Mouse (Mus musculus) liver, embryonic 15.5 days (tissue): ENCODE measurements around the gene Gpr142. TPM values are rescaled to one million over a fixed set of nuclear protein-coding genes. Genes with fewer than 3 reads are reported as not detected.

Experiments used
- ATAC-seq: fragments of 200-750 bp; cut with Nextera tagmentation; 2 replicates; pipeline ENCODE4 v1.8.0; 2017; ENCODE audit warnings: moderate number of reproducible peaks, mild to moderate bottlenecking, moderate library complexity; ENCODE audit not compliant: insufficient read depth
- H3K27ac ChIP-seq: fragments of 300-500 bp; sonication (generic); replicated peaks from 2 replicates; pipeline ENCODE4 v1.5.1; 2015; ENCODE audit warnings: mild to moderate bottlenecking, inconsistent platforms
- H3K27me3 ChIP-seq: fragments of 300-500 bp; sonication (generic); 2 replicates; pipeline ENCODE4 v1.6.1; 2015; ENCODE audit warnings: mild to moderate bottlenecking, inconsistent platforms
- H3K36me3 ChIP-seq: fragments of 300-500 bp; sonication (generic); replicated peaks from 2 replicates; pipeline ENCODE4 v1.6.1; 2015; ENCODE audit warnings: moderate library complexity, mild to moderate bottlenecking, inconsistent platforms
- H3K4me1 ChIP-seq: fragments of 300-500 bp; sonication (generic); replicated peaks from 2 replicates; pipeline ENCODE4 v1.6.1; 2015; ENCODE audit warnings: inconsistent platforms
- H3K4me2 ChIP-seq: fragments of 300-500 bp; sonication (generic); 2 replicates; pipeline ENCODE4 v1.6.1; 2015; ENCODE audit warnings: moderate library complexity, mild to moderate bottlenecking, inconsistent platforms
- H3K4me3 ChIP-seq: fragments of 300-500 bp; sonication (generic); replicated peaks from 2 replicates; pipeline ENCODE4 v1.5.1; 2015; ENCODE audit warnings: mild to moderate bottlenecking, inconsistent platforms
- H3K9ac ChIP-seq: fragments of 300-500 bp; sonication (generic); 2 replicates; pipeline ENCODE4 v1.6.1; 2015; ENCODE audit warnings: moderate library complexity, mild to moderate bottlenecking, inconsistent platforms
- H3K9me3 ChIP-seq: fragments of 300-500 bp; sonication (generic); replicated peaks from 2 replicates; pipeline ENCODE4 v1.6.1; 2016; ENCODE audit warnings: inconsistent platforms
- WGBS: fragments of 180-500 bp; shearing (Covaris S2); methylation state at CpG from one replicate; pipeline ENCODE4 v1.1.7; 2015; ENCODE audit warnings: mixed read lengths; ENCODE audit not compliant: insufficient replicate concordance; 5-methylcytosine and 5-hydroxymethylcytosine counted together
- polyA plus RNA-seq: library from polyadenylated mRNA; unstranded; fragments of >200 nt; fragmentation: Nextera tagmentation; extraction: Ambion mirVana; gene quantifications from 2 replicates; pipeline ENCODE4 v1.2.1, GENCODE M21; 2015

The Gpr142 gene
- polyA plus RNA-seq, 1 experiment from 2014 or later = not detected

DNA sequence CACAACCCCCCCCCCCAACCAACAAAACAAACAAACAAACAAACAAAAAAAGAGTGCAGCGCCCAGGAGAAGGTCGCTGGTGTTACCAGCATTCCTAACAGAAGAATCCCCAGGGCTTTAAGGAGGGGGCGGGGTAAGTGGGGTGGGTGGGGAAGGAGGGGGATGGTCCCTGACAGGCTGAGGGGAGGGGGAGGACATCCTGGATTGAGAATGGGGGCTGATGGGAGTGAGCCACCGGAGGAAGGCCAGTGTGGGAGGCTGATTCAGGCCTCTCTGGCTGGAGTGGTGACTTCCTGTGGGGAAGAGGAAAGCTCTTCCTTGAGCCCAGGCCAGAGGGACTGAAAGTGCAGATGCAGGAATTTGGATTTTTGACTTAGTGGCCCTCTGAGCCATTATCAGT lies 47.6 kb downstream of the Gpr142 start:
- Histone ChIP-seq H3K27me3 (peaks cover 29% of the 10 kb centered on the region), H3K4me1 (peaks cover 16% of the 10 kb centered on the region), H3K9ac (no peak overlapping the region), H3K27ac (no peak overlapping the region), H3K4me3 (no peak overlapping the region), H3K4me2 (no peak overlapping the region), H3K9me3 (no peaks in the 10 kb centered on the region), H3K36me3 (no peaks in the 10 kb centered on the region)
- ATAC-seq = no peak
- WGBS = 63% methylated on average over 4 of the region's 4 CpGs

DNA sequence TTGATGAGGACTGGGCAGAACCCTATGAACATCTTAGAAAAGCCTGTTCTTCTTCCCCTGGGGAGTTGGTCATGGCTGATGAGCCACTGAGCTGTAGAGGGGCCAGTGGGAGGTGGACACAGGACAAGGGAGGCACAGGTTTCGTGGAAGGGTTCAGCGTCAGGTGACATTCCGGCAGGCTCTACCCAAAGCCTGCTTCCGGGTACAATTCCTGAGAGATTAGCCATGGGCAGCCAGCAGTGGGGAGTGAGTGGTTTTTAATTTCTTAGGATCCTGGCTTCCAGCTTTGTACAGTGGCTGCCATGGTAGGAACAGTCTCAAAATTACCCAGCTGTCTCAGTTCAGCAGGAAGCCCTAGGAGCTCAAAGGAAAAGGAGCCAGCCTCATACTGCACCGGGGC lies 48.3 kb downstream of the Gpr142 start:
- no peaks in the 10 kb centered on the region for H3K9me3 ChIP-seq
- H3K4me2 ChIP-seq = no peak overlapping the region
- H3K27ac ChIP-seq = no peak overlapping the region
- H3K9ac ChIP-seq = no peak overlapping the region
- H3K27me3 ChIP-seq = peaks cover 36% of the 10 kb centered on the region
- peaks cover 23% of the 10 kb centered on the region for H3K4me1 ChIP-seq
- no peaks in the 10 kb centered on the region for H3K36me3 ChIP-seq
- WGBS = 71% methylated on average over 5 of the region's 5 CpGs
- ATAC-seq = no peak
- no peak overlapping the region for H3K4me3 ChIP-seq

DNA sequence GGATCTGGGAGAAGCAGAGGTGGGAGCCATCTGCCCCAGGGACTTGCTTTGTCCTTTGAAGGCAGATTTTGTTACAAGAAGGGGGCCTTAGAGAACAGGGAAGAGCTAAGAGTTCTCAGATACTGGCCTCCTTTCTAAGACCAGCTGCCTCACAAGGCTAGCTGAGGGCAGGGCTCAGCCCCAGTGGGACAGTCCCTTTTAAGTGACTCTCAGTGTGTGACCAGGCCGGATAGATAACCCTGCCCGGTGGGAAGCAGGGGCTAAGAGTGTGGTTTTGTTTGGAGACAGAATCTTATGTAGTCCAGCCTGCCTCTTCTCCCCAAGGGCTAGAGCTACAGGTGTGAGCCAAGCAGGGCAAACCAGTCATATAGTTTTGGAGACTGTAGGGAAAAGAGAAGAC lies 50.8 kb downstream of the Gpr142 start:
- Histone ChIP-seq H3K4me2 (no peak overlapping the region), H3K36me3 (no peaks in the 10 kb centered on the region), H3K4me1 (peaks cover 18% of the 10 kb centered on the region; the same call in 1 of the 2 replicates), H3K27me3 (peaks cover 61% of the 10 kb centered on the region), H3K27ac (no peak overlapping the region), H3K9ac (no peak overlapping the region), H3K4me3 (no peak overlapping the region), H3K9me3 (no peaks in the 10 kb centered on the region)
- no peak for ATAC-seq
- WGBS = 17% methylated on average over 2 of the region's 2 CpGs

DNA sequence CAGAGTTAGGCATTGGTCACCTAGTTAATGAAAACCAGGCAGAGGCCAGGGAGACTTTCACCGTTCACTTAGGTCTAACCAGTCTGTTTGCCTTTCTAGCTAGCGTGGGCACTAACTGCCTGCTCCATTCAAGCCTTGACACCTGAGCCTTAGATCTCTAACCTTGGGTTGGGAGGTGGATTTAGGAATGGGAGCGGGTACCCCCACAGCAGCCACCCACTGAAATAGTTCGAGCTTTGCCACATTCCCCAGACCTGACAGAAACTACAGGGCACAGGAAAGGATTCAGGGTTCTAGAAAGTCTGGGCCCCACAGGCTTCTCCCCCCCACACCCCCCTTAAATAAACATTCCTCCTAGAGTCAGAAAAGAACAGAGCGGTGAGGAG lies 51.3 kb downstream of the Gpr142 start:
- Histone ChIP-seq H3K9ac (no peak overlapping the region), H3K27me3 (peaks cover 66% of the 10 kb centered on the region), H3K9me3 (no peaks in the 10 kb centered on the region), H3K36me3 (no peaks in the 10 kb centered on the region), H3K27ac (peak overlapping the region; percentile 48; the same call in 1 of the 2 replicates), H3K4me3 (no peak overlapping the region), H3K4me2 (peak overlapping the region; percentile 70), H3K4me1 (peaks cover 18% of the 10 kb centered on the region; the same call in 1 of the 2 replicates)
- no peak for ATAC-seq
- 33% methylated on average over 5 of the region's 5 CpGs for WGBS

DNA sequence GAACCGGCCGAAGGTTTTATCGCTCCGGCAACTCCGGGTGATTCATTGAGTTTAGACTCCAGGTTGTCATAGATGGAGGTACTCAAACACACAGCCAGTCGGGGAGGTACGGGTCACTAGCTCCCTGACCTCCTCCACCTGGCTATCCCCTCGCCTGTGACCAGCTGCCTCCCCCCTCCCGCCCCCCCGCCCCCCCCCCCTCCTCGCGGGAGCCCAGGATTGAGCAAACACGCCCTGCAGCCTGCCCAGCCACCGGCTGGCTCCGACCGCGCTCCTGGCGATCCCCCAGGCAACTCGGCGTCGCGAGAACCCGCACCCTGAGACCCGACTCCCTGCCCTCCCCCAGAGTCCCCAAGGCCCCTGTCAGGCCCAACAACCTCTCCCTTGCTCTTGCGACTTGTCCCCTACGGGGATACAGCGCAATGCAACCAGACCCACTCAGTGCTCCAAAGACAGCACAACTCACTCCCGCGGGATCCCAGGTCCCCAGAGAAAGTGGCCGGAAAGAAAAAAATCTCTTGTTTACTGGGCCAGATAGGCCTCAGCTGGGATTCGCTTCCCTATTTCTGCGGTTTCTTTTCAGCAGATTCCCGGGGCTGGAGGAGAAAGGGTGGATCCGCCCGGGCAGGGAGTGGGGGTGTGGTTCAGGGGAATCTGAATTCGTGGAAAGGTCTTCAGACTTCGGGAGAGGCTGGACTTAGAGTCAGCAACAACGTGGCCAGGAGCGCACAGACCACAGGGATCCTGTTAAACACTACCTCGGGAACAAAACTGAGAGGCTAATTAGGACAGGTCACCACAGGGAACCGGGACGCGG lies 51.9 kb downstream of the Gpr142 start, which contains the start of gene Gprc5c:
Gene Gprc5c, plus strand, starts transcription at position 701 of the 817 bp plus-strand sequence.
- H3K4me2 ChIP-seq = peak within 1 kb of the TSS; percentile 70
- 2% methylated on average over 40 of the region's 43 CpGs for WGBS
- H3K27me3 ChIP-seq = peaks cover 66% of the 10 kb centered on the region
- H3K27ac ChIP-seq = peak within 1 kb of the TSS; percentile 81
- H3K4me3 ChIP-seq = peak within 1 kb of the TSS; percentile 60
- H3K36me3 ChIP-seq = no peaks in the 10 kb centered on the region
- H3K4me1 ChIP-seq = peaks cover 18% of the 10 kb centered on the region; the same call in 1 of the 2 replicates
- H3K9ac ChIP-seq = peak within 1 kb of the TSS; percentile 37; the same call in 1 of the 2 replicates
- ATAC-seq = peak; percentile 16; the same call in 1 of the 2 replicates
- no peaks in the 10 kb centered on the region for H3K9me3 ChIP-seq

DNA sequence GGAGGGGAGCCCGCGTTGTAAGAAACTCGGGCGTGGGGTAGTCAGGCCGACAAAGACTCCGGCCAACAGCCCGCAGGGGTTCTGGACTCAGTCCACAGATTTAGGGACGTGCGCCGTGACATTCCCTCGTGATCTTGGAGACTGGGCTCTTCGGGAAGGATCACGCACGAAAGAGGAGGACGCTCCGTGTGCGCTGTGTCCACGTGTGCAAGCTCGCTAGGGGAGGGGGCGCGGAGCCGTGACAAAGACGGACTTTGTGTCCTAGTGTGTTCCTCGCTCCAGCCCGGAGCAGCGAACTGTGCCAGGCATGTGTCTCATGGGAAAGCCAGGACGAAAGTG lies 52.5 kb downstream of the Gpr142 start:
- Histone ChIP-seq H3K9ac (peak overlapping the region; percentile 37; the same call in 1 of the 2 replicates), H3K9me3 (no peaks in the 10 kb centered on the region), H3K4me1 (peaks cover 18% of the 10 kb centered on the region; the same call in 1 of the 2 replicates), H3K4me3 (peak overlapping the region; percentile 60), H3K27me3 (peaks cover 66% of the 10 kb centered on the region), H3K4me2 (peak overlapping the region; percentile 70), H3K36me3 (no peaks in the 10 kb centered on the region), H3K27ac (peak overlapping the region; percentile 81)
- under 1% methylated on average over 27 of the region's 27 CpGs for WGBS
- ATAC-seq = peak; percentile 34

DNA sequence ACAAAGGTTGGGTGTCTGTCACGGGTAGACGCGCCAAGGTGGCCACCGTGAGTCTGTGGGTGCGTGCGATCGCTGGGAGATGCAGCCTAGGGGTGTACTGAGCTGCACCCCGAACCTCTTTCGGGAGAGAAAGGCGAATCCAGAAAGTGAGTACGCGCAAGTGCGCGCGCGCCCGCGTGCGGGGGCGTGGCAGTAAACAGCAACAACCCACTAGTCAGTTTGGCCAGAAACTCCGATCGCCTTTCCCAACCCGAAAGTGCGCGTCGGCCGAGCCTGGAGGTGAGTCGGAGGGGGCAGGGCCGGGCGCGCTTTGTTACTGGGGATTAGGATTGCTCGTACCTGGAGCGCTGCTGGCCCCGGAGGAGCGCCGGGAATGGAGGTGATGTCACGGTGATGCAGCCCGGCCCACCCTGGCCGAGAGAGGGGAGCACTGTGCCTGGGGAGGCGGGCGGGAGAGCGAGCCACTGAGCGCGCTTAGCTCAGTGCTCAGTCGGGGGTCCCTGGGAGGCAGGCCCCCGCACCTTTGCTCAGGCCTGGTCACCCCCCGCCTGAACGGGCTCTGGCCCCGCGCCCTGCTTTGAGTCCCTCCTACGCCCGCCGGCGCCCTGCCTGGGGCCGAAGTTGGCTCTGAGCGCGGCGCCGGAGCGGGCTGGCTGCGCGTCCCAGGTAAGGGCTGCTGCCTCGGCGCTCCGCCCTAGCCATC lies 53.0 kb downstream of the Gpr142 start:
- peaks cover 66% of the 10 kb centered on the region for H3K27me3 ChIP-seq
- H3K9me3 ChIP-seq = no peaks in the 10 kb centered on the region
- under 1% methylated on average over 65 of the region's 65 CpGs for WGBS
- peak; percentile 45 for ATAC-seq
- peak overlapping the region; percentile 37; the same call in 1 of the 2 replicates for H3K9ac ChIP-seq
- peak overlapping the region; percentile 81 for H3K27ac ChIP-seq
- H3K4me1 ChIP-seq = peaks cover 18% of the 10 kb centered on the region; the same call in 1 of the 2 replicates
- H3K4me3 ChIP-seq = peak overlapping the region; percentile 60
- H3K4me2 ChIP-seq = peak overlapping the region; percentile 70
- no peaks in the 10 kb centered on the region for H3K36me3 ChIP-seq

DNA sequence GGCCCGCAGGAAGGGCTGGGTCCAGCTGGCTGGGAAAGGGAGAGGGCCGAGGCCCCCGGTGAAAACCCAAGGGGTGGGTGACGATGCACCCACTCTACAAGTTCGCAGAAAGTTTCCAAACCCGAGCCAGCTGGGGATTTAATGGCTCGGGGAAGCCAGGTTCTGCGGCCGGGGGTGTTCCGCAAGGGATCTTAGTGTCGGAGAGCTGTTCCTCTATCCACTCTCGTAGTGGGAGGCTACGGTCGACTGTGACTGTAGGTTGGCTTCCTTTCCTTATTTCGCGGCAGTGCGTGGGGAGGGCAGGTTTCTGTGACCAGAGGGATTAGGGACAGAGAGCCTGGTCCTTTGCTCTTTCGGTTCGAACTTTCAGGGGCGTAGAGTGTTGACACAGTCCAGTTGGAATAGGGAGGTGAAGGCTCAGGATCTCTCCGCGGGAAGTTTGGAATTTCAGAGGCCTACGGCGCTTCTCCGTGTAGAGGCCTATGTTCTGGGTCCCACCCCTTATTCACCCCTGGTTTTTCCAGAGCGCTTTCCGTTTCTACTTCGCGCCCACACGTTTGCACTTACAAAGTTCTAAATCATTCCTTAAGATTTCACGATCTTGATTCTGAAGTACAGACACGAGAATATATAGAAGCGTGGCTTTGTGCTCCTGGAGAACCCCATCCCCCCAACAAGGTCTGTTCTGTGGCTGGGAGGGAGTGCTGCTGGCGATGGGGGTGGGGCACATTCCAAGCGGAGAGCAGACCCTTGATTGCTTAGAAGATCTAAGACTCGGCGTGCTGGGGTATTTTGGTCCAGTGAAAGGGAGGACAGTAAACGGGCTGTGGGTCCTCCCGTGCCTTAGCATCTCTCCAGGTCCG lies 53.8 kb downstream of the Gpr142 start:
- peaks cover 66% of the 10 kb centered on the region for H3K27me3 ChIP-seq
- peak overlapping the region; percentile 70 for H3K4me2 ChIP-seq
- peak overlapping the region; percentile 60 for H3K4me3 ChIP-seq
- H3K27ac ChIP-seq = peak overlapping the region; percentile 81
- no peaks in the 10 kb centered on the region for H3K9me3 ChIP-seq
- no peaks in the 10 kb centered on the region for H3K36me3 ChIP-seq
- H3K4me1 ChIP-seq = peaks cover 18% of the 10 kb centered on the region; the same call in 1 of the 2 replicates
- 3% methylated on average over 40 of the region's 40 CpGs for WGBS
- H3K9ac ChIP-seq = peak overlapping the region; percentile 37; the same call in 1 of the 2 replicates
- ATAC-seq = no peak

DNA sequence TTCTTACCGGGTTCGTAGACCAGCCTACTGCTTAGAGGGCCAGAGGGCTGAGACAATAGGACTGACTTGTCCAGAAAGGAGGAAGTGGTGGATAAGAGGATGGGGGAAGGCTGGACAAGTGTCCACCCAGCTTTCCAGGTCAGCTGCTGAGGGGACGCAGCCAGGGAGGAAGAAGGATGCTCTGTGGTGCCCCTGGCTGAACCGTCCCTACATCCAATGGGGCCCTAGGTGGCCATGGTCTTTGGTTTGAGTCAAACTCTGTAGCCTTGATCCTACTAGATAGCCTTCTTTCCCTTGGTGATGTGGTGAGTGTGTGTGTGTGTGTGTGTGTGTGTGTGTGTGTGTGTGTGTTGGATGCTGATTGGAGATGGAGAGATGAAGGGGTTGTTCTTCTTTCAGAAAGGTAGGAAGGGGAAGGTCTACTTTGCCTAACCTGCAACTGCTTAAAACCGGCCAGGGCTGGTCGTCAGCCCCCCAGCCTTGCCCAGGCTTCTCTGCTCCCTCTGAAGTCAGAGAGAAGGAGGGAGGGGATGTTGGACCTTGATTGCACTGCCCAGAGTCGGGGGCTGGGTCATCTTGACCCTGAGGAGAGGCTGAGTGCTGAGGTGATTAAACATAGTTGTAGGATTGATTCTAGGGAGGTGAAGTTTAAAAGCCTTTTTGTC lies 54.6 kb downstream of the Gpr142 start:
- H3K27ac ChIP-seq = no peak overlapping the region
- peaks cover 66% of the 10 kb centered on the region for H3K27me3 ChIP-seq
- H3K4me1 ChIP-seq = peaks cover 18% of the 10 kb centered on the region; the same call in 1 of the 2 replicates
- no peak for ATAC-seq
- peak overlapping the region; percentile 60 for H3K4me3 ChIP-seq
- H3K36me3 ChIP-seq = no peaks in the 10 kb centered on the region
- no peak overlapping the region for H3K9ac ChIP-seq
- H3K9me3 ChIP-seq = no peaks in the 10 kb centered on the region
- 18% methylated on average over 7 of the region's 7 CpGs for WGBS
- H3K4me2 ChIP-seq = peak overlapping the region; percentile 70

DNA sequence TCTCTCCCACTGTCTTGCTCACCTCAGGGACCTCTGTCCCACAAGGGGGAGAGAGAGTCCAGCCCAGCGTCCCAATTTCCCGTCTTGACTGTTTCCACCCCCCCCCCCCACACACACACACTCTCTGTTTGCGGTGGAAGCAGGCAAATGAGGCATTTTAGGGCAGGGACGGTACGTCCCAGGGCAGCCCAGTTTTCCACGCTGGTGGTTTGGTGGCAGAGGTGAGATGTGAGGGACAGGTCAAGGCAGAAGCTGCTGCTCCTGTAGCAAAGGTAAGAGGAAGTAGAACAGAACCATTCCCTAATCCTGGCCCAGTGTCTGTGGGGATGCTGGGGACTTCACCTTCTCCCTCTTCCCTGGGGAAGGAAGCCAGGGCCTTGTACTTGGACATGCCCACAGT lies 55.9 kb downstream of the Gpr142 start:
- Histone ChIP-seq H3K9ac (no peak overlapping the region), H3K27me3 (peaks cover 54% of the 10 kb centered on the region), H3K36me3 (no peaks in the 10 kb centered on the region), H3K4me1 (peaks cover 16% of the 10 kb centered on the region; the same call in 1 of the 2 replicates), H3K27ac (no peak overlapping the region), H3K4me3 (no peak overlapping the region), H3K9me3 (no peaks in the 10 kb centered on the region), H3K4me2 (no peak overlapping the region)
- ATAC-seq = no peak
- WGBS = 54% methylated on average over 6 of the region's 6 CpGs
